Mouse (Mus musculus) spleen, adult 2 months (tissue): ENCODE results near the gene Aqp9. TPM values are rescaled to one million over a fixed set of nuclear protein-coding genes. Genes with fewer than 3 reads are reported as not detected.

Experiments used
- DNase-seq, 2 experiments: peaks; one replicate each; pipeline versions ENCODE4 v3.0.0 to v3.0.0-alpha.2; 2012 to 2021; ENCODE audit warnings: low spot score in 2 of 2, low read depth in 1 of 2
- H3K27ac ChIP-seq: fragments of 200-500 bp; 2 replicates; pipeline ENCODE4 v1.5.1; 2012; ENCODE audit warnings: low read length, inconsistent platforms; ENCODE audit not compliant: insufficient read depth
- H3K27me3 ChIP-seq: fragments of 200-500 bp; 2 replicates; pipeline ENCODE4 v1.6.1; 2012; ENCODE audit warnings: mild to moderate bottlenecking, moderate library complexity, low read length, inconsistent platforms; ENCODE audit not compliant: control insufficient read depth, insufficient read depth
- H3K36me3 ChIP-seq: fragments of 200-500 bp; 2 replicates; pipeline ENCODE4 v1.6.1; 2012; ENCODE audit warnings: mild to moderate bottlenecking, low read length, inconsistent platforms; ENCODE audit not compliant: control insufficient read depth, insufficient read depth
- H3K4me1 ChIP-seq: fragments of 200-500 bp; 2 replicates; pipeline ENCODE4 v1.6.1; 2011; ENCODE audit warnings: inconsistent platforms; ENCODE audit not compliant: control insufficient read depth, insufficient read depth, insufficient read length
- H3K4me3 ChIP-seq: fragments of 200-500 bp; 2 replicates; pipeline ENCODE4 v1.5.1; 2011; ENCODE audit warnings: mild to moderate bottlenecking, inconsistent platforms; ENCODE audit not compliant: insufficient read depth, insufficient read length; ENCODE audit errors: extremely low read depth
- CTCF ChIP-seq: fragments of 200-500 bp; IDR thresholded peaks from 2 replicates; pipeline ENCODE4 v1.5.1; 2011; ENCODE audit warnings: mild to moderate bottlenecking, inconsistent platforms; ENCODE audit not compliant: insufficient read depth, insufficient read length, insufficient replicate concordance; ENCODE audit errors: extremely low read depth
- POLR2A ChIP-seq: fragments of 200-500 bp; IDR thresholded peaks from 2 replicates; pipeline ENCODE4 v1.6.1; 2011; ENCODE audit warnings: low read depth, low read length, inconsistent platforms
- WGBS: fragments of 180-500 bp; shearing (Covaris S2); methylation state at CpG from one replicate; pipeline ENCODE4 v1.1.7; 2018; 5-methylcytosine and 5-hydroxymethylcytosine counted together
- polyA plus RNA-seq: library from polyadenylated mRNA; depleted of rRNA; stranded (reverse); fragments of >200 nt; gene quantifications from 2 replicates; pipeline ENCODE4 v1.2.3, GENCODE M21; 2012

The Aqp9 gene
- polyA plus RNA-seq, 1 experiment, result 2.4 TPM

GRCm38 (mm10) chr9:71157921-71158646, 10.4 kb downstream of the Aqp9 start:
- TF ChIP-seq CTCF (no peak), POLR2A (no peak)
- Histone ChIP-seq H3K27ac (peak overlapping the region; percentile 33; the same call in 1 of the 2 replicates), H3K36me3 (no peaks in the 10 kb centered on the region), H3K4me3 (no peak overlapping the region), H3K4me1 (no peaks in the 10 kb centered on the region; the same call in 1 of the 2 replicates), H3K27me3 (no peaks in the 10 kb centered on the region)
- no peak for DNase-seq
- WGBS, result 78% methylated on average over 15 of the region's 15 CpGs

DNA sequence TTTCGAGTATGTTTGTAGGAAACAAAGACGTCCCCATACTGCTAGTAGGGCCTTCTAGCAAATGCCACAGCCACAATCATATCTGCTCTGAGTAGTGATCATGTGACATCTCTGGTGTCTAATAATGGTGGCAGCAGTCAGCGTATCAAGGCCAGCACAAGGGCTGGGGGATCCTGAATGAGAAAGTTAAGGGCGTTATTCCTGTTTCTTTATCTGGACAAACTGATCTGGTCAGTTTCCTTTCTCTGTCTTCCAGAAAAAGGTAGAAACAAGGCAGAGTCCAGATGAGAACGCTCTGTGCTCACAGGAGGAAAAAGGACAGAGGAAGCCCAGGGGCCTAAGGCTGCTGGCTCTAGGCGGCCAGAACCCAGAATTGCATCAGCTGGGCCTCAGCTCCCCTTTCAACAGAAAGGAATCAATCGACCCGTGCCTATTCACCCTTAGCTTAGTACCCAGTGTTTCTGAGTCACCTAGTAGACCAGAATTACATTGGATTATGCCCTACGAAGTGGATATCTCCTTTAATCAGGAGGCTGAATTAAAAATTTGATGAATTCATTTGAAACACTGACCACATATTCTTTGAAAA, 11.9 kb downstream of the Aqp9 start:
- Histone ChIP-seq H3K4me3 (no peak overlapping the region), H3K27me3 (no peaks in the 10 kb centered on the region), H3K36me3 (no peaks in the 10 kb centered on the region), H3K27ac (no peak overlapping the region), H3K4me1 (no peaks in the 10 kb centered on the region; the same call in 1 of the 2 replicates)
- TF ChIP-seq POLR2A (no peak), CTCF (no peak)
- 78% methylated on average over 9 of the region's 9 CpGs for WGBS
- no peak for DNase-seq

- WGBS, result 51% methylated on average over 7 of the region's 7 CpGs
- Histone ChIP-seq H3K27me3 (no peaks in the 10 kb centered on the region), H3K36me3 (no peaks in the 10 kb centered on the region), H3K27ac (no peak overlapping the region), H3K4me1 (no peaks in the 10 kb centered on the region), H3K4me3 (no peak overlapping the region)
- no peak for TF ChIP-seq POLR2A
- TF ChIP-seq CTCF, result no peak
- DNase-seq, result no peak
Observed at GRCm38 (mm10) chr9:71155399-71156005, 13.0 kb downstream of the Aqp9 start.

DNA sequence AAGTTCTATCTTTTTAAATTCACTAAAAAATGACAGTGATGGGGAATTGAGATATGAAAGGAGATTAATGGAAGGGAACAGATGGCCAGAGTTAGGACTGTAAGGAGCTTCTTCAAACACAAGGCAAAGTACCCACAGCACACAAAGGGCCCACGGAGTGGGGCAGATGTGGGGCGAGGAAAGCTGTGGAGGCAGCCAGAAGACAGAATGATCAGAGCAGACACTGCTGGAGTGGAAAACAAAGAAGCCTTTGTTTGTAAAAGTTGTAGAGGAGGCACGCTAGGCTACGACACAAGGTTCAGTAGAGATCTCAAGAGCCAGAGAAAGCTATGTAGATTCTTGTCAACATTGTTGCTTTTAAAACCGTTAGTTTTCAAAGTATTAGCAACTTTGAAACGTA, 17.1 kb downstream of the Aqp9 start:
- no peak overlapping the region for H3K27ac ChIP-seq

DNA sequence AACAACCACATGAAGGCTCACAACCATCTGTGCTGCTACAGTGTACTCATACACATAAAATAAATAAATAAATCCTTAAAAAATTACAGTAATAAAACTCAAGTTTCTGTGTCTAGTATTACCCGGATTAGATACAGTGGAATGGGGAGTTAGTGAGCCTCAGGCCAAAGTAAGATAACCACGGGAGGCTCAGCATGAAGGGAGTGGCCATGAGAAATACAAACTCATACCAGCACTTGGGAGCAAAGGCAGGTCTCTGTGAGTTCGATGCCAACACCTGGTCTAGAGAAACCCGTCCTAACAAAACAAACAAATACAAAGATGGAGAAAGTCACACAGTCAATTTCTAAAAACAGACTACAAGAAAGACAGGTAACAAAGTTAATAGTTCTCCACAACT, 18.3 kb downstream of the Aqp9 start:
- no peaks in the 10 kb centered on the region for H3K4me1 ChIP-seq
- no peak overlapping the region for H3K4me3 ChIP-seq
- no peak overlapping the region for H3K27ac ChIP-seq
- no peaks in the 10 kb centered on the region for H3K27me3 ChIP-seq
- WGBS, result 81% methylated on average over 4 of the region's 4 CpGs
- H3K36me3 ChIP-seq, result no peaks in the 10 kb centered on the region
- TF ChIP-seq CTCF, result no peak
- TF ChIP-seq POLR2A, result no peak
- DNase-seq, result no peak

More for the DNA sequence above, 17.1 kb downstream of the Aqp9 start:
- H3K27me3 ChIP-seq, result no peaks in the 10 kb centered on the region
- no peak overlapping the region for H3K4me3 ChIP-seq
- no peak for DNase-seq
- TF ChIP-seq CTCF (no peak), POLR2A (no peak)
- 85% methylated on average over 6 of the region's 6 CpGs for WGBS
- no peaks in the 10 kb centered on the region for H3K4me1 ChIP-seq
- H3K36me3 ChIP-seq, result no peaks in the 10 kb centered on the region

DNA sequence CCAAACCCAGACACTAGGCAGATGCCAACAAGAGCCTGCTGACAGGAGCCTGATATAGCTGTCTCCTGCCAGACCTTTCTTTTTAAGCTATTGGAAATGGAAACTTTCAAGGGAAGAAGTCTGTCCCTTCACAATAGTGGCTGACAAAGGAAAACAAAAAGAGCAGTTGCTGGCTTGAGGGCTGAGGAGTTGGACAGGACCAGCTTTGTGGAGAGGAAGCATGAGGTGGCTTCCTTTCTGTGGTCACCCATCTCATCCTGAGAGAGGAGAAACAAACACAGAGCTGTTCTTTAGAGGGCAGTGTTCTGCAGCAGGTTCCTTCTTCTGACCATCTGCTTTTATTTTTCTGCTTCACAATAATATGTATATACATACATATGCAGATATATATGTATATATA, 19.6 kb downstream of the Aqp9 start:
- Histone ChIP-seq H3K36me3 (no peaks in the 10 kb centered on the region), H3K27me3 (no peaks in the 10 kb centered on the region), H3K4me1 (no peaks in the 10 kb centered on the region), H3K4me3 (no peak overlapping the region), H3K27ac (no peak overlapping the region)
- TF ChIP-seq CTCF (no peak), POLR2A (no peak)
- DNase-seq, result no peak

DNA sequence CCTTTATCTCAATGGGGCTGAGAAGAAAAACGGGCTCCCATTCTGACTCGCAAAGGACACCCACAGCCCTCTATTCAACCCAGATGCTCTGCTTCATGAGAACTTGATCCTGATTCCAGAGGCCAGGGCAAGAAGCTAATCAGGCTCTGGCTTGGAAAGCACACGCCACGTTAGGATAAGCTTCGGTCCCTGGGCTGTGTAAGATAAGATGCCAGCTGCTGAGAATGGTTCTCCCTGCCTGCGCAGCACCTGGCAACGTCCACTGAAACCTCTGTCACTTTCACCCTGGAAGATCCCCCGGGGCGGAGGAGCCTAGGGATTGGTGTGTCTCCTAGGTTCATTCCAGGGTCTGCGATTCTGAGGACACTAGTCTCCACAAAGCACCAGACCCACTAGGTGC, 22.3 kb downstream of the Aqp9 start:
- H3K27ac ChIP-seq, result no peak overlapping the region
- no peak for DNase-seq
- 82% methylated on average over 10 of the region's 10 CpGs for WGBS

More for the DNA sequence above, 22.3 kb downstream of the Aqp9 start:
- TF ChIP-seq CTCF, result no peak
- no peaks in the 10 kb centered on the region for H3K36me3 ChIP-seq
- no peaks in the 10 kb centered on the region for H3K4me1 ChIP-seq
- no peaks in the 10 kb centered on the region for H3K27me3 ChIP-seq
- no peak overlapping the region for H3K4me3 ChIP-seq
